Mouse (Mus musculus) embryonic fibroblast, embryonic 13.5 days (primary cell): Measurements from ENCODE around the gene Tent5b.

ENCODE experiments used
- CTCF ChIP-seq: IDR thresholded peaks from 2 replicates; pipeline ENCODE4 v1.5.1; 2011; ENCODE audit warnings: mild to moderate bottlenecking, control low read depth, low read length, moderate library complexity, borderline replicate concordance; ENCODE audit not compliant: insufficient read depth
- POLR2A ChIP-seq: IDR thresholded peaks from 2 replicates; pipeline ENCODE4 v1.6.1; 2011; ENCODE audit warnings: low read depth, mild to moderate bottlenecking, control low read depth, low read length, moderate library complexity

DNA sequence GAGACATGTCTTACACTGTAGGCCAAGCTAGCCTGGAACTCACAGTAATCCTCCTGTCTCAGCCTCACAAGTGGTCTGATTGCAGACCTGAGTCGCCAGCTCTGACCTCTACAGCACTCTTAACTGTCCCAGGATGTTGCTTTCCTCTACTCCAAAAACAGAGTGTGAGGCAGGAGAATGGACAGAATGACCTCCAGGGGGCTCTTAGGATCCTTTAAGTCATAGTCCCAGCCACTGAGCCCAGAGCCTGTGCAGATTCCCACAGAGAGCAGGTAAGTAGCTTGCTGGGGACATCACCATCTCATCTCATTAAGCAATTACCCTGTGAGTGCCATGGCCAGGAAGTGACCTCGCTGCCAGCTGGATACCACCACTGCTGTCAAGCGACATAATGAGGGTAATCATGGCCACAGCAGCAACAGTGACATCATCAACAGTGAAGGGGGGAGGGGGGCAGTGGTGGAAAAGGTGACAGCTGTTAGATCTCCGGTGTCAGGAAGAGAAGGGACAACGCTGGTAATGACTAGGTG, 19.1 kb upstream of the Tent5b start:
- TF ChIP-seq POLR2A: no peak
- TF ChIP-seq CTCF: no peak
